Mouse (Mus musculus) myocyte (in vitro differentiated cells): ENCODE data around the gene Rtl1.

Source experiments
- CEBPB ChIP-seq: IDR thresholded peaks from 2 replicates; pipeline ENCODE4 v1.6.1; 2011; ENCODE audit warnings: mild to moderate bottlenecking, moderate library complexity; ENCODE audit not compliant: poor library complexity, insufficient read depth, severe bottlenecking
- E2F4 ChIP-seq: IDR thresholded peaks from one replicate; pipeline ENCODE4 v1.6.1; 2011; ENCODE audit warnings: mild to moderate bottlenecking, control low read depth, moderate library complexity; ENCODE audit not compliant: insufficient read depth
- MAX ChIP-seq: IDR thresholded peaks from one replicate; pipeline ENCODE4 v1.6.1; 2011; ENCODE audit warnings: low read depth, mild to moderate bottlenecking, control low read depth
- POLR2A ChIP-seq: IDR thresholded peaks from one replicate; pipeline ENCODE4 v1.6.1; 2011; ENCODE audit warnings: low read depth, mild to moderate bottlenecking, control low read depth, moderate library complexity; ENCODE audit not compliant: insufficient read length
- POLR2AphosphoS2 ChIP-seq: IDR thresholded peaks from one replicate; pipeline ENCODE4 v1.6.1; 2011; ENCODE audit warnings: low read depth, control low read depth; ENCODE audit not compliant: insufficient read length
- REST ChIP-seq: IDR thresholded peaks from one replicate; pipeline ENCODE4 v1.6.1; 2011; ENCODE audit warnings: mild to moderate bottlenecking, control low read depth, moderate library complexity; ENCODE audit not compliant: insufficient read depth, insufficient read length
- TCF12 ChIP-seq: IDR thresholded peaks from one replicate; pipeline ENCODE4 v1.6.1; 2011; ENCODE audit warnings: mild to moderate bottlenecking, control low read depth; ENCODE audit not compliant: poor library complexity, insufficient read depth, severe bottlenecking
- USF1 ChIP-seq: IDR thresholded peaks from one replicate; pipeline ENCODE4 v1.6.1; 2011; ENCODE audit warnings: low read depth, mild to moderate bottlenecking, control low read depth, moderate library complexity

- TF ChIP-seq POLR2A (no peak), CEBPB (no peak), TCF12 (no peak), USF1 (no peak), REST (no peak), MAX (no peak), POLR2AphosphoS2 (no peak), E2F4 (no peak)
Observed at GRCm38 (mm10) chr12:109596726-109597125, 3.4 kb downstream of the Rtl1 start.
